Mouse (Mus musculus): ENCODE data around the gene Camk1g. TPM values are rescaled to one million over a fixed set of nuclear protein-coding genes. Genes with fewer than 3 reads are reported as not detected.
A peak's percentile ranks its signal among the peaks of the same experiment; 100 is the strongest.

The Camk1g gene
- total RNA-seq, 2 experiments from 2014 or later = 0.15 to 0.22 TPM

GRCm38 (mm10) chr1:193373906-193374413, 3.9 kb upstream of the Camk1g start:
- DNase-seq = no peak

- no peak for DNase-seq
Measured at GRCm38 (mm10) chr1:193369091-193369490, 1.0 kb downstream of the Camk1g start.

GRCm38 (mm10) chr1:193368055-193368454, 2.0 kb downstream of the Camk1g start:
- DNase-seq = peak; percentile 33 to 53

GRCm38 (mm10) chr1:193363801-193364231, 6.3 kb downstream of the Camk1g start:
- DNase-seq = peak; percentile 52 to 72

- DNase-seq = no peak
Measured at GRCm38 (mm10) chr1:193362078-193362477, 8.0 kb downstream of the Camk1g start.

GRCm38 (mm10) chr1:193361181-193361580, 8.9 kb downstream of the Camk1g start:
- DNase-seq = no peak

- no peak for DNase-seq
Measured at GRCm38 (mm10) chr1:193359199-193359598, 10.9 kb downstream of the Camk1g start.

GRCm38 (mm10) chr1:193351583-193351982, 18.5 kb downstream of the Camk1g start:
- DNase-seq = no peak

- DNase-seq = no peak
Measured at GRCm38 (mm10) chr1:193350546-193350801, 19.6 kb downstream of the Camk1g start.

- DNase-seq = no peak
Measured at GRCm38 (mm10) chr1:193349702-193350545, 20.2 kb downstream of the Camk1g start.

GRCm38 (mm10) chr1:193348261-193348962, 21.7 kb downstream of the Camk1g start:
- DNase-seq = no peak

GRCm38 (mm10) chr1:193346908-193347307, 23.2 kb downstream of the Camk1g start:
- no peak for DNase-seq

- DNase-seq = no peak
Measured at GRCm38 (mm10) chr1:193344976-193345375, 25.1 kb downstream of the Camk1g start.

GRCm38 (mm10) chr1:193343853-193344252, 26.2 kb downstream of the Camk1g start:
- no peak for DNase-seq

GRCm38 (mm10) chr1:193342198-193342946, 27.7 kb downstream of the Camk1g start:
- DNase-seq = no peak

GRCm38 (mm10) chr1:193338363-193338995, 31.6 kb downstream of the Camk1g start:
- DNase-seq = no peak

GRCm38 (mm10) chr1:193337787-193338310, 32.2 kb downstream of the Camk1g start:
- DNase-seq = no peak

GRCm38 (mm10) chr1:193337018-193337321, 33.1 kb downstream of the Camk1g start:
- no peak for DNase-seq

GRCm38 (mm10) chr1:193336122-193337017, 33.7 kb downstream of the Camk1g start:
- DNase-seq = peak; percentile 83 to 85

- DNase-seq = peak in 1 of 2 experiments; percentile 27
Measured at GRCm38 (mm10) chr1:193334546-193334945, 35.6 kb downstream of the Camk1g start.

GRCm38 (mm10) chr1:193333776-193334175, 36.3 kb downstream of the Camk1g start:
- peak in 1 of 2 experiments; percentile 30 for DNase-seq

All from heart, adult 18-20 months (tissue).